Mouse (Mus musculus) cerebellum, adult 2 months (tissue): ENCODE data around the gene Rdh13. TPM values are rescaled to one million over a fixed set of nuclear protein-coding genes. Genes with fewer than 3 reads are reported as not detected.

ENCODE experiments used
- DNase-seq, 2 experiments: peaks; one replicate each; pipeline ENCODE4 v3.0.0; 2021
- H3K27ac ChIP-seq: fragments of 200-500 bp; 2 replicates; pipeline ENCODE4 v1.5.1; 2012; ENCODE audit warnings: low read length, control low read depth, inconsistent platforms; ENCODE audit not compliant: insufficient read depth
- H3K27me3 ChIP-seq: fragments of 200-500 bp; 2 replicates; pipeline ENCODE4 v1.6.1; 2012; ENCODE audit warnings: inconsistent platforms, mild to moderate bottlenecking, low read length, moderate library complexity; ENCODE audit not compliant: control insufficient read depth, insufficient read depth
- H3K4me1 ChIP-seq: fragments of 200-500 bp; 2 replicates; pipeline ENCODE4 v1.6.1; 2011; ENCODE audit warnings: low read length; ENCODE audit not compliant: control insufficient read depth, insufficient read depth
- H3K4me3 ChIP-seq: fragments of 200-500 bp; replicated peaks from 2 replicates; pipeline ENCODE3; 2011; ENCODE audit warnings: mild to moderate bottlenecking, low read depth, low read length, control low read depth; ENCODE audit not compliant: insufficient read depth
- CTCF ChIP-seq: fragments of 200-500 bp; IDR thresholded peaks from 2 replicates; pipeline ENCODE4 v1.5.1; 2011; ENCODE audit warnings: low read depth, mild to moderate bottlenecking, control low read depth, low read length, moderate library complexity, borderline replicate concordance; ENCODE audit not compliant: insufficient read depth
- POLR2A ChIP-seq: fragments of 200-500 bp; IDR thresholded peaks from 2 replicates; pipeline ENCODE4 v1.6.1; 2011; ENCODE audit warnings: low read length, control low read depth, borderline replicate concordance; ENCODE audit not compliant: insufficient read depth
- WGBS: fragments of 180-500 bp; shearing (Covaris S2); methylation state at CpG from one replicate; pipeline ENCODE4 v1.1.7; 2018; 5-methylcytosine and 5-hydroxymethylcytosine counted together
- polyA plus RNA-seq: library from polyadenylated mRNA; depleted of rRNA; stranded (reverse); fragments of >200 nt; gene quantifications from 2 replicates; pipeline ENCODE4 v1.2.3, GENCODE M21; 2012

The Rdh13 gene
- polyA plus RNA-seq, 1 experiment: 32.7 TPM

DNA sequence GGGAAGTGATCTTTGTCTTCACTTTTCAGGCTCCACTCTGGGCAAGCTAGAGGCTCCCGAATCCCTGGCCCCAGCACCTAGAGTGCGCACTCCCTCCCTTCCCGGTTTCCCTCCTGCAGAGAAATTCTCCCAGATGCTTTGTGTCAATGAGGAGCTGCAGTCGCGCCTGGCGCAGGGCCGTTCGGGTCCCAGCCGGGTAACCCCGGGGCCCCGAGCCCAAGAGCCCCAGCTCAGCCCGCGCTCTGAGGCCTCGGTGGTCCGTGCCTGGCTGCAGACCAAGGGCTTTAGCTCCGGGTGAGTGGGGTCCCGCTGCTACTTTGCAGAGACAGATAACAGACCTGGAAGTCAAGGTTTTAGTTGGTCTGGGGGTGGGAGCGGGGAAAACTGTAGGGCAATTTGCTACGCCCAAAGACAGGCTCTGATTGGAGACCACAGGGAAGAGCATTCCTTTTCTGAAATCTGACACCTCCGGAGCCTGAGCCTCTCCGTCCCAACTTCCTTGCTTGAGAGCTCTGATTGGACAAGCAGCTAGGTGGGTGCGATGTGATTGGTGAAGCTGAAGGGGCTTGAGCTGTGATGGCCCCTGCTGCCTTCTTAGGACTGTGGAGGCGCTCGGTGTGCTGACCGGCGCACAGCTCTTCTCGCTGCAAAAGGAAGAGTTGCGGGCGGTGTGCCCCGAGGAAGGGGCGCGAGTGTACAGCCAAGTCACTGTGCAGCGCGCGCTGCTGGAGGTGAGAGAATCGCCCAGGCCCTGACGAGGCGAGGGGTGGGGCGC, 32.8 kb upstream of the Rdh13 start:
- peak; percentile 76 to 86 for DNase-seq
- H3K4me1 ChIP-seq: no peaks in the 10 kb centered on the region; the same call in 1 of the 2 replicates
- 1% methylated on average over 39 of the region's 39 CpGs for WGBS

DNA sequence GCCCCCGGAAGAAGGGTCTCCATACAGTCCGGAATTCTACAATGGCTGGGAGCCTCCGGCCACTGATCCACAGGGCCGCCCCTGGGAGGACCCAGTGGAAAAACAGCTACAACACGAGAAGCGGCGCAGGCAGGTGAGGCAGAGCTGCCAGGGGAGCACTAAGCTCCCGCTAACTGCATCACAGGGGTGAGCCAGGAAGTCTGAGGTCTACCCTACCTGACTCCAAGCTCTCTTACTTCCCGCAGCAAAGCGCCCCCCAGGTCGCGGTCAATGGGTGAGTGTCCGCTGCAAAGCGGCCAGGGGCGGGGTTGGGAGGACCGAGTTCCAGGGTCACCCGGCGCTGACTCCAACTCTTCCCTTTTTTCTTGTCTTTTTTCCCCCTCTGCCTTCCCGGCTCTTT, 28.5 kb upstream of the Rdh13 start:
- no peak overlapping the region for H3K27ac ChIP-seq
- H3K4me1 ChIP-seq: peaks cover 7% of the 10 kb centered on the region
- TF ChIP-seq CTCF (no peak), POLR2A (no peak)
- WGBS: 17% methylated on average over 19 of the region's 19 CpGs
- no peak overlapping the region for H3K4me3 ChIP-seq
- no peak for DNase-seq
- no peaks in the 10 kb centered on the region for H3K27me3 ChIP-seq

More for the DNA sequence above, 32.8 kb upstream of the Rdh13 start:
- no peak overlapping the region for H3K27ac ChIP-seq
- no peaks in the 10 kb centered on the region for H3K27me3 ChIP-seq
- H3K4me3 ChIP-seq: peak overlapping the region; percentile 54
- TF ChIP-seq CTCF: no peak
- TF ChIP-seq POLR2A: peak; percentile 18; the same call in 1 of the 2 replicates

DNA sequence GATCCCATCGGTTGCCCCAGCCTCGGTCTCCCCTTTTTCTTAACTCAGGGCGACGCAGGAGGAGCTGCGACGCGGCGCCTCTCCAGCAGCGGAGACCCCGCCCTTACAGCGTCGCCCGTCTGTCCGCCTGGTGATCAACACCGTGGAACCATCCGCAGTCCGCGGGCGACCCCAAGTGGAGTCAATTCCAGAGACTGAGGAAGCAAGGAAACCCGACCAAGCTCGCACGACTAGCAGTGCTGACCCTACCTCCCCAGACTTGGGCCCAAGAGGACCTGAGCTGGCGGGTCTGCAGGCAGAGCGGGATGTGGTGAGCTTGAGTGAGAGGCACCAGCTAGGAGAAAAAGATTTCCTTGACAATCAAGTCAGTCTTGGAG, 25.7 kb upstream of the Rdh13 start:
- TF ChIP-seq POLR2A (no peak), CTCF (peak; percentile 72)
- peak; percentile 72 to 80 for DNase-seq
- Histone ChIP-seq H3K4me1 (peaks cover 7% of the 10 kb centered on the region), H3K27ac (no peak overlapping the region), H3K27me3 (no peaks in the 10 kb centered on the region), H3K4me3 (peak overlapping the region; percentile 51)
- WGBS: 3% methylated on average over 24 of the region's 24 CpGs

DNA sequence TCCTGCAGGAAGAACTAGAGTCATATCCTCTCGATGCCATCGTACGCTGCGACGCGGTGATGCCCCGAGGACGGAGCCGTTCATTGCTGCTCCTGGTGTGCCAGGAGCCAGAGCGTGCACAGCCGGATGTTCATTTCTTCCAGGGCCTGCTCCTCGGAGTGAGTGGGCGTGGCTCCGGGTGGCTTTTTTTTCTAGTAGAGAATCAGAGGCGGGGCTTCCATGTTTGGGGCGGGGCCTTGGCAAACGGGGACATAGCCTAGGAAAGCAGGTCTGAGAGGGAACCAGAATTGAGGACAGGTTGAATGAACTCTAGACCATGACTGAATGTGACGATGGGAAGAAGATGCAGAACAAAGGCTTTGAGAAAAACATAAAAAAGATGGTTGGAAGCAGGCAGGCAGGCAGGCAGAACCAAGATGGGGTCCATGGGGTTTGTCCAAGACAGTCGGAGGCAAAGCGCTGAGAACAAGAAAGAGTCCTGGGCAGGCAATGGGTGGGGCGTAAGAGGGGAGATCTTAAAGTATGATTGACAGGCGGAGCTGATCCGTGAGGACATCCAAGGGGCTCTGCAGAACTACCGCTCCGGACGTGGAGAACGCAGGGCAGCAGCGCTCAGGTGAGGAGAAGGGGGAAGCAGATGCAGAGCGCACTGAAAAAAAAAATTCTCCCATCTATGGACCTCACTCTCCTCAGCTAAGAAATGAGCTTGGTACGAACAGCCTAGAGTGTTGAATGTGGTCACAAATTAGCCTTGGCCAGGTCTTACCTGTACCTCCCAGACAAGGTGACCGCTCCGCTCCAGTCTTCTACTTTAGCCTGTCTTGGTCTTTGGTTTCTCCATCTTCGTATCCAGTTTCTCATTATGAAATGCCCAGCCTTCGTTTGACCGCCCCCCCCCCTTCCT, 25.1 kb upstream of the Rdh13 start:
- TF ChIP-seq CTCF: no peak
- no peak for TF ChIP-seq POLR2A
- 5% methylated on average over 35 of the region's 35 CpGs for WGBS
- no peak overlapping the region for H3K27ac ChIP-seq

DNA sequence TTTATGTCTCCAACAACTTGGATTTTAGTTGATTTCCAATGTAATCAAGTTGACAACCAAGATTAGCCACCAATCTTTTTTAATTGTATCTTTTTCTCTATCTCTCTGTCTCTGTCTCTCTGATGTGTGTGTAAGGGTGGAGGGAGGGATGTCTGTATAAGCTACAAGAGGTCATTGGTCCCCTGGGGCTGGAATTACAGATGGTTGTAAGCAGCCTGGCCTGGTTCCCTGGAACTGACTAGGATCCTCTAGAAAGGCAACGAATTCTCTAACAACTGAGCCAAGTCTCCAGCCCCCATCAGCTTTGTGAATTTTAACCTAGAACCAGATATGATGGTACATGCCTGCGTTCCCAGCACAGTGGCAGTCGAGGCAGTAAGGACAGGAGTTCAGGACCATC, 22.4 kb upstream of the Rdh13 start:
- Histone ChIP-seq H3K27me3 (no peaks in the 10 kb centered on the region), H3K27ac (no peak overlapping the region), H3K4me1 (peaks cover 7% of the 10 kb centered on the region), H3K4me3 (no peak overlapping the region)
- TF ChIP-seq POLR2A: no peak
- no peak for TF ChIP-seq CTCF
- DNase-seq: no peak
- WGBS: 40% methylated on average over 3 of the region's 3 CpGs

More for the DNA sequence above, 25.1 kb upstream of the Rdh13 start:
- peaks cover 7% of the 10 kb centered on the region for H3K4me1 ChIP-seq
- peak; percentile 58 for DNase-seq
- peak overlapping the region; percentile 51 for H3K4me3 ChIP-seq
- no peaks in the 10 kb centered on the region for H3K27me3 ChIP-seq

DNA sequence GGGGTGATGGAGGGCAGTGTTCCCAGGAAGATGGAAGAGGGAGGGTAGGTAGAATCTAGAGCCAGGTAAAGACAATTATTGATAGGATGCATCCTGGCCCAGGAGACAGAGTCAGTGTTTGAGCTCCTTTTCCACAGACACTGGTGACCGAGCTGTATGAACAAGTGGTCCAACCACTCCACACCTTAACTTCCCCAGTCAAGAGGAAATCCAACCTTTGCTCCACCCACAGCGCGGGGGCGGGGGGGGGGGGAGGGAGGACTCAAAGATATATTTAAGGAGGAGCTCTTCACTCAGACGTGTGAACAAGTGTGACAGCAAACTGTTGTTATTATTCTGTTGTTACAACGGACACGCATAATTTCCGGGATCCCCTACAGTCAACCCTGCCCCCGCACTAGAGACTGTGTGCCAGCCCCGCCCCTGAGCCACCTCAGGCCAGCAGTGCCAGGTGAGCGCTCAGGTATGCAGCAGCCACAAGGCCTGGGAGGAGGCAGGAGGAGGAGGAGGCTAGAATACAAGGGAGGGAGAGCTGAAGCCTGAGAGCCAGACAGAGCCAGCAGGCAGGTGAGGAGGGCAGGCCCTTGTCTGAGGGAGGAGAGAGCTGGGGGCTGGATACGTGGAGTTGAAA, 18.9 kb upstream of the Rdh13 start:
- no peak for DNase-seq
- Histone ChIP-seq H3K27me3 (no peaks in the 10 kb centered on the region), H3K27ac (no peak overlapping the region), H3K4me3 (no peak overlapping the region), H3K4me1 (no peaks in the 10 kb centered on the region; the same call in none of the 2 replicates)
- TF ChIP-seq POLR2A: no peak
- no peak for TF ChIP-seq CTCF
- 13% methylated on average over 12 of the region's 12 CpGs for WGBS
